Mouse (Mus musculus) hindbrain, embryonic 11.5 days (tissue): ENCODE results near the gene Ppp2r5c. TPM values are rescaled to one million over a fixed set of nuclear protein-coding genes. Genes with fewer than 3 reads are reported as not detected.

ENCODE experiments used
- ATAC-seq: fragments of 200-750 bp; cut with Nextera tagmentation; 2 replicates; pipeline ENCODE4 v1.8.0; 2017; ENCODE audit warnings: mild to moderate bottlenecking, moderate TSS enrichment, moderate library complexity; ENCODE audit not compliant: low FRiP score
- DNase-seq: peaks from one replicate; pipeline ENCODE4 v3.0.0-alpha.2; 2015; ENCODE audit warnings: low spot score
- H3K27ac ChIP-seq: fragments of 300-500 bp; sonication (generic); 2 replicates; pipeline ENCODE4 v1.5.1; 2014; ENCODE audit warnings: mild to moderate bottlenecking, low read depth, low read length
- H3K27me3 ChIP-seq: fragments of 300-500 bp; sonication (generic); 2 replicates; pipeline ENCODE4 v1.6.1; 2014; ENCODE audit warnings: mild to moderate bottlenecking, low read length, moderate library complexity, mixed read lengths; ENCODE audit not compliant: control insufficient read depth, insufficient read depth
- H3K36me3 ChIP-seq: fragments of 300-500 bp; sonication (generic); 2 replicates; pipeline ENCODE4 v1.6.1; 2014; ENCODE audit warnings: mild to moderate bottlenecking, low read length, moderate library complexity, mixed read lengths; ENCODE audit not compliant: control insufficient read depth, insufficient read depth
- H3K4me1 ChIP-seq: fragments of 300-500 bp; sonication (generic); replicated peaks from 2 replicates; pipeline ENCODE4 v1.6.1; 2014; ENCODE audit warnings: low read length, mixed read lengths; ENCODE audit not compliant: control insufficient read depth, insufficient read depth
- H3K4me2 ChIP-seq: fragments of 300-500 bp; sonication (generic); replicated peaks from 2 replicates; pipeline ENCODE4 v1.6.1; 2014; ENCODE audit warnings: mild to moderate bottlenecking, low read depth, low read length
- H3K4me3 ChIP-seq: fragments of 300-500 bp; sonication (generic); 2 replicates; pipeline ENCODE4 v1.5.1; 2014; ENCODE audit warnings: low read depth, low read length
- H3K9ac ChIP-seq: fragments of 300-500 bp; sonication (generic); 2 replicates; pipeline ENCODE4 v1.6.1; 2014; ENCODE audit warnings: low read depth, low read length
- H3K9me3 ChIP-seq: fragments of 300-500 bp; sonication (generic); 2 replicates; pipeline ENCODE4 v1.6.1; 2016; ENCODE audit warnings: low read length; ENCODE audit not compliant: control insufficient read depth
- WGBS: fragments of 180-500 bp; shearing (Covaris S2); extraction: QIAGEN DNeasy Blood & Tissue Kit; methylation state at CpG from one replicate; pipeline ENCODE4 v1.1.7; 2014; 5-methylcytosine and 5-hydroxymethylcytosine counted together
- polyA plus RNA-seq: library from polyadenylated mRNA; unstranded; fragments of >200 nt; fragmentation: Nextera tagmentation; extraction: Ambion mirVana; gene quantifications from 2 replicates; pipeline ENCODE4 v1.2.1, GENCODE M21; 2014

Ppp2r5c gene
- polyA plus RNA-seq, 1 experiment from 2014 or later: 162 TPM

DNA sequence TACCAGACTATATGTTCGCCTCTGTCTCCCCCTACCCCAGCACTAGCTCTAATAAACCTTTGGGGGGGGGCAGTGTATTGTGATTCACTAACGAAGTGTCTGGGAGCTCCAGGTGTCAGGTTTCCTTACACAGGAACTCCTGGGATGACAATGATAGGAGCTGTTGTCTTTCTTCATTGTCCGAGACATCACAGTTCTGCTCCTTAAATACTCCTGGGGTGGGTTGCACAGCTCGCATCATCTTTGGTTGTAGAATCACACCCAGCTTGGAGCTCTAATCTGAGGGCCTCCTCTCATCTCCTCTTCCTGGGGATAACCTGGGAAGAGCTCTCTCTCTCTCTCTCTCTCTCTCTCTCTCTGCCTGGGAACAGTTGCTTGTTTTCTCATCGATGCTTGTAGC, 94.6 kb downstream of the Ppp2r5c start:
- Histone ChIP-seq H3K9me3 (no peaks in the 10 kb centered on the region), H3K36me3 (no peaks in the 10 kb centered on the region), H3K4me1 (no peaks in the 10 kb centered on the region), H3K4me2 (no peak overlapping the region), H3K27ac (no peak overlapping the region), H3K4me3 (no peak overlapping the region), H3K27me3 (no peaks in the 10 kb centered on the region), H3K9ac (no peak overlapping the region)
- 90% methylated on average over 5 of the region's 5 CpGs for WGBS
- DNase-seq (no peak), ATAC-seq (no peak)

DNA sequence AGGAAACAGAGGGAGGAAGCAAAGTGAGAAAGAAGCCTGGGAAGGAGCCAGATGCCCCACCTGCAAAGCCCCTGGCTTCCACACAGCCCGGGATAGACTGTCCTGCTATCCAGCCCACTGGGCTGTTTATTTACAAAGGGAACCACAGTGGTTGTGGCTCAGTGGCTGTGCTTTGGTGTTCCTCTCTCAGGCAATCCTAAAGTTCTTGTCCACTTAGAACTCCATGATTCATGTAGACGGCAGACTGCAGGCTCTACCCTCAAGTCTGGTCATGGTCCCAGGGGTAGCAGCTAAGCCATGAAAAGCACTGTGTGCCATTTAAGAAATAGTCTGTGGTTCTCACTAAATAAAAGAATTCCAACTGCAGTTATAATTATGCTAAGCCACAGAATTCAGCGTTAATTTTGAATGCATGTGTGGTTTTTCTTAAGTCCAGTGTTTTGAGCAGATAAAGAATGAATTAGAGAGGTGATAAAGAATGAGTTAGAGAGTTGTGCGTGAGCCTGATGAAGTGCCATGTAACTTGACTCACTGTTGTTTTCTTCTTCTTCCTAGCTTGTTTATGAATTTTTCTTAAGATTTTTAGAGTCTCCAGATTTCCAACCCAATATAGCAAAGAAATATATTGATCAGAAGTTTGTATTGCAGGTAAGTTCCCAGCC, 98.3 kb downstream of the Ppp2r5c start:
- no peak for DNase-seq
- H3K4me3 ChIP-seq: no peak overlapping the region
- peaks cover 8% of the 10 kb centered on the region; the same call in 1 of the 2 replicates for H3K36me3 ChIP-seq
- no peak overlapping the region for H3K4me2 ChIP-seq
- H3K9ac ChIP-seq: no peak overlapping the region
- ATAC-seq: no peak
- no peaks in the 10 kb centered on the region for H3K9me3 ChIP-seq
- no peaks in the 10 kb centered on the region for H3K27me3 ChIP-seq
- no peaks in the 10 kb centered on the region for H3K4me1 ChIP-seq
- H3K27ac ChIP-seq: no peak overlapping the region
- 93% methylated on average over 4 of the region's 4 CpGs for WGBS

DNA sequence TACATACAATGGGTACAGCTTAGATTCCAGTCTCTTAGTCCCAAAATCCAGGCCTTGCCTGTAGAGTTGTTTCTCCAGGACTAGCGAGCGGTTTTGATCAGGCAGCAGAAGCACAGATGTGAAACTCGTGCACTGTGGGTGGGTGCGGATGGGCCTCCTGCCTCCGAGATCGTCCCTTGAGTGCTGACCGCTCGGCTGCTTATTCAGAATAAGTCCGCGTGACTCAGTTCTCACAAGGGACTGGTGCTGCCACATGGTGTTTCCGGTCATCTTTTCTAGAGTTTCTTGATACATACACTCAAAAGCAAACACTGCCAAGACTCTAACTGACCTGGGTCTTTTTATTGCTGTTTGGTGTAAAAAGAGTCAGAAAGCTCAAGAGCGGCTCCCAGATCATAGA, 100.7 kb downstream of the Ppp2r5c start:
- Histone ChIP-seq H3K27ac (no peak overlapping the region), H3K4me1 (no peaks in the 10 kb centered on the region), H3K27me3 (no peaks in the 10 kb centered on the region), H3K36me3 (peaks cover 8% of the 10 kb centered on the region; the same call in 1 of the 2 replicates), H3K4me3 (no peak overlapping the region), H3K9me3 (no peaks in the 10 kb centered on the region), H3K9ac (no peak overlapping the region), H3K4me2 (no peak overlapping the region)
- no peak for DNase-seq
- 93% methylated on average over 12 of the region's 12 CpGs for WGBS
- no peak for ATAC-seq

DNA sequence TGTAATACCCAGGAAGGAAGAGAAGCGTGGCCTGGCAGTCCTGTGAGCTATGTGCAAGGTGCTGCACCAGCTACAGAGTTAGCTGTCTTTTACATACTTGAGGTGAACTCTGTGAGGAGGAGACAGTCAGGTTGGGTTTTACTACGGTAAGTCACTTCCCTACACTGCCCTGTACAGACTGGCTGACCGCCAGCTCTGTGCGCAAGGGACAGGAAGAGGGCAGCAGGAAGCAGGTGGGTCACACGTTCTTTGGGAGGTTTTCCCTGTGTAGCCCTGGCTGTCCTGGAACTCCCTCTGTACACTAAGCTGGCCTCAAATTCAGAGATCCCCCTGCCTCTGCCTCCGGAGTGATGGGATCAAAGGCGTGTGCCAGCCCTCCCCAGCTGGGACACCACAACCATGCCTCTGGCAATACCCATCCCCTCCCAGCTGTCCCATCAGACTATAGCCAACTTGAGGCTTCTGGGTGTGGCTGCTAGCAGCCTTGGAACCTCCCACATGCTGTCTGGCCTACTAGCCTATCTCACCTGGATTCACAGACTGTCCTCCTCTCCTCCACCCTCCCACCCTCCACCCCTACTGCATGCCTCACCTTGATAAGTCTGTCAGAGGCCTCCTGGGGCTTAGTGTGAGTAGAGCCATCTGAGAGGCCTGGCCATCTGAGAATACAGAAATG, 102.7 kb downstream of the Ppp2r5c start:
- 91% methylated on average over 7 of the region's 7 CpGs for WGBS
- Histone ChIP-seq H3K4me1 (no peaks in the 10 kb centered on the region), H3K27ac (no peak overlapping the region), H3K27me3 (no peaks in the 10 kb centered on the region), H3K4me2 (no peak overlapping the region), H3K9ac (no peak overlapping the region), H3K4me3 (no peak overlapping the region), H3K9me3 (no peaks in the 10 kb centered on the region), H3K36me3 (peaks cover 14% of the 10 kb centered on the region)
- DNase-seq (no peak), ATAC-seq (no peak)

DNA sequence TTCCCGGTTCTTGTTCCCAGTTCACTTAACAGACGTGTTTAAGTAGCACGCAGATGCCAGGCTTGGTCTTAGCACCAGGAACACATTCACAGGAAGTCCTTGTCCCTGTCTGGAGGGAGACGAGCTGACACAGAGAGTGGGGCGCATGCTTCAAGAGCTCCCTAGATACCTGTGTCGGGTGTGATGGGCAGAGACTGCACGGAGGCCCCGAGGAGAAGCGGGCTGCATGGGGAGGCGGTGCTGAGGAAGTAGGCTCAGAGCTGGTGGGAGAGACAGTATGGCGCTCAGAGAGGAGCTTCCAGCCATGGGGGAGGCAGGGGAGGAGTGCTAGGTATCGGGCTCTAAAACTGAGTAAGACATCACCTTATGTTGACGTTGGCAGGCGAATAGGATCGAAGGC, 103.4 kb downstream of the Ppp2r5c start:
- Histone ChIP-seq H3K36me3 (peaks cover 20% of the 10 kb centered on the region), H3K4me1 (no peaks in the 10 kb centered on the region), H3K9me3 (no peaks in the 10 kb centered on the region), H3K27me3 (no peaks in the 10 kb centered on the region), H3K4me3 (no peak overlapping the region), H3K9ac (no peak overlapping the region), H3K27ac (no peak overlapping the region), H3K4me2 (no peak overlapping the region)
- WGBS: 93% methylated on average over 15 of the region's 15 CpGs
- DNase-seq (no peak), ATAC-seq (no peak)

DNA sequence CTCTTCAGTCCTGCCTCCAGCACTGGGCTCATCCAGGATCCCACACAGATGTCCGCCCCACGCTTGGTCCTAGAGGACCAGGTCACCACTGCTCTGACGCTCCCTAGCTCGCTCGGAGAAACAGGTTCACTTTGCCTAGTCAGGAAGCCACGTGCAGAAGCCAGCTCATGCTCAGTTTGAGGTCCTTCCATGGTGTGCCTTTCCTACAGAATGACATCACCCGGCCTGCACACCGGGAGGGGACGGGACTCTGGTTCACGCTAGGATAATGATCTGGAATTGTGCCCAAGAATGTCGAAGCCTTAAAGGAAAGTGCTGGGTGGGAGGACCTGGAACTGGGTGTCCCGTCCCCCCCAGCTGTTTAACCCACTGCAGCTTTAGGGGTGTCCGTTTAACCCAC, 105.2 kb downstream of the Ppp2r5c start:
- WGBS: 93% methylated on average over 13 of the region's 13 CpGs
- Histone ChIP-seq H3K4me2 (no peak overlapping the region), H3K4me1 (no peaks in the 10 kb centered on the region), H3K9me3 (no peaks in the 10 kb centered on the region), H3K36me3 (peaks cover 17% of the 10 kb centered on the region), H3K9ac (no peak overlapping the region), H3K27ac (no peak overlapping the region), H3K27me3 (no peaks in the 10 kb centered on the region), H3K4me3 (no peak overlapping the region)
- ATAC-seq (no peak), DNase-seq (no peak)

DNA sequence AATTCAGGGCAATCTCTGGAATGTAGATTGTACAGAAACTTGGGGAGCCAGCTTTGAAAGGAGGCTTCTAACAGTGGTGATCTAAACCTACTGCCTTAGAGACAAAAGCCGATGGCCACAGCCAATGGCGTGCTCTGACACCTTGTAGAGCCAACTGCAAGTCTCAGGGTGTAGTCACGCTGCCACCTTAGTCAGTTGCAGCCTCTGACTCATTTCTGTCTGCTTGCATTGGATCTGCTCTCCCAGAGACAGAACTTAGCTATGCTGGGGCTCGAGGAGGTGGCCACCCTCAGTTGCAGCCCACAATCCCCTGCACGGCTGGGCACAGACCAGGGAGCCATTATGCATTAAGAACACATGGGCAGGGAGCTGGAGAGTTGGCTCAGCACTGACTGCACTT, 106.4 kb downstream of the Ppp2r5c start:
- Histone ChIP-seq H3K9ac (no peak overlapping the region), H3K27ac (no peak overlapping the region), H3K9me3 (no peaks in the 10 kb centered on the region), H3K27me3 (no peaks in the 10 kb centered on the region), H3K4me1 (no peaks in the 10 kb centered on the region), H3K36me3 (peaks cover 15% of the 10 kb centered on the region), H3K4me3 (no peak overlapping the region), H3K4me2 (no peak overlapping the region)
- DNase-seq (no peak), ATAC-seq (no peak)
- WGBS: 96% methylated on average over 5 of the region's 5 CpGs

DNA sequence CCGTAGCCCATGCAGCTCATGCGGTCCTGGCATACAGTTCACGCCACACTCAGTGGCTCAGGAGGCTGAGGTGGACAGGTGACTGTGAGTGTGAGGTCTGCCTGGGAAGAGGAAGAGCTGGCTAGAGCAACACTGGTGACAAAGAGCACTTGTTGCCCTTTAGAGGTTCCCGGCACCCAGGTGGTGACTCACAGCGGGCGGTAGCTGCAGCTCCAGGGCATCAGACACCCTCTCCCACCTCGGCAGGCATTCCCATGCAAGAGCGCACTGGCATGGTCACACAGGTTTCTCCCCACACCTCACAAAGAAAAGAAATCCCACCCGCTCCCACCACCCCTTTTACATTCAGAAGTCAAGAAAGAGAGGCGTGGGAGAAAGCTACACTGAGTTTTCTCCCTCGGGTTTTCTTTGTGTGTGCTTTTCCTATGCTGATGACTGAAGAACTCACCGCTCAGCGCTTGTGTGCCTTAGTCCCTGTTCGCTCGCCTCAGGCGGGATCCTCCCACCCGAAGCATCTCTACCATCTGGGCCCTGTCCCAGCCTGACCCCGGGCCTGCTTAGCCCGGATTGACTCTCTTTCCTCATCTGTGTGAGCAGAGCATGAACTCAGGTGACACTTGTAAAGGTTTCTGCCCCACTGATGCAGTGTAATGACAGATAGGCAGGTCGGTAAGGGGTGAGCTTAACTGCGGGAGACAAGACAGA, 108.8 kb downstream of the Ppp2r5c start:
- Histone ChIP-seq H3K9ac (no peak overlapping the region), H3K9me3 (no peaks in the 10 kb centered on the region), H3K4me2 (no peak overlapping the region), H3K27ac (no peak overlapping the region), H3K4me3 (no peak overlapping the region), H3K4me1 (no peaks in the 10 kb centered on the region), H3K36me3 (peaks cover 12% of the 10 kb centered on the region), H3K27me3 (no peaks in the 10 kb centered on the region)
- no peak for DNase-seq
- ATAC-seq: no peak
- 93% methylated on average over 21 of the region's 21 CpGs for WGBS
